Mouse (Mus musculus): ENCODE data around the gene Tmem98. TPM values are rescaled to one million over a fixed set of nuclear protein-coding genes. Genes with fewer than 3 reads are reported as not detected.

The Tmem98 gene
- polyA plus RNA-seq, 1 experiment: 23.0 TPM

DNA sequence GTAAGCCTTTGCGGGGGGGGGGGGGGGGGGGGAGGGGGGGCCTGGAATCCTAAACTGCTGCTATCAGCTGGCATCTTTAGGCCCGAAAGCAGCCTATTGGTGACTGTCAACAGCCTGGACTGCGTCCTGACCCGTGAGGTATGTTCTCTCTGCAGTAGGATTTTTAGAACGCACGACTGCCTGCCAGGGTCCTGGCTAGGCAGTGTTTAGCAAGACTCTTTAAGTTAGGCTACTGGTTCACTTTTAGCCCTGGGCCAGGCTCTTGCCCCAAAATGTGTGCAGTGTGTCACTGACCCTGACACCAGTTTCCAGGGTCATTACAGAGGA lies 346 bp upstream of the Tmem98 start:
- no peak for TF ChIP-seq CTCF (conservative IDR thresholded peaks at IDR 0.05; ENCODE audit: insufficient read depth, insufficient read length, low read depth, low read length)
- no peak for TF ChIP-seq POLR2A (IDR thresholded peaks at IDR 0.05; ENCODE audit: low read depth, low read length)
- Histone ChIP-seq H3K27ac (ENCODE audit: insufficient read depth, low read depth, low read length) (no peak overlapping the region), H3K27me3 (replicated peaks; ENCODE audit: control insufficient read depth, insufficient read depth, low read length) (no peaks in the 10 kb centered on the region), H3K4me3 (ENCODE audit: insufficient read depth, low read depth, low read length) (peak overlapping the region; percentile 65; the same call in 1 of the 2 replicates), H3K4me1 (ENCODE audit: control insufficient read depth, insufficient read depth, low read length) (no peaks in the 10 kb centered on the region), H3K36me3 (ENCODE audit: control insufficient read depth, insufficient read depth, low read length) (no peaks in the 10 kb centered on the region)
- 38% methylated on average over 6 of the region's 6 CpGs for WGBS
- no peak for DNase-seq

DNA sequence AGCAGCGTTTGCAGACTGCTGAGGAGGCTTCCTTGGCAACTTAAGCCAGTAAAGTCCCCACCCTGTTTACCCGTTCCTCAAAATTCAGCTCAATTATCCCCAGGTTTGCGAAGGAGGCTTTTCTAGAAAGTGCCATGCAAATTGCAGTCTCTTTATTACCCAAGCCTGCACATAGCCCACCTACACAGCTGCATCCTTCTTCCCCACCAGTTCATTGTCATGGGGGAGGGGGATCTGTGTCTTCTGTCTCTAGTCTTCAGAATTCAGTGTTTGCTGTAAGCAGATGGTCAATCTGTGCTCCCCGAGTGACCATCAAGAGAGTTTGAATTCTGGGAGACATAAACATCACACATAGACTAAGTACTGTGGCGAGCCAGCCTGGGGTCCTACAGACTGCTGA lies 1.2 kb downstream of the Tmem98 start:
- DNase-seq: no peak
- H3K4me1 ChIP-seq (ENCODE audit: control insufficient read depth, insufficient read depth, low read length): no peaks in the 10 kb centered on the region
- no peak for TF ChIP-seq CTCF (conservative IDR thresholded peaks at IDR 0.05; ENCODE audit: insufficient read depth, insufficient read length, low read depth, low read length)
- no peak for TF ChIP-seq POLR2A (IDR thresholded peaks at IDR 0.05; ENCODE audit: low read depth, low read length)
- no peaks in the 10 kb centered on the region for H3K36me3 ChIP-seq (ENCODE audit: control insufficient read depth, insufficient read depth, low read length)
- H3K27ac ChIP-seq (ENCODE audit: insufficient read depth, low read depth, low read length): no peak overlapping the region
- no peak overlapping the region; the same call in 1 of the 2 replicates for H3K4me3 ChIP-seq (ENCODE audit: insufficient read depth, low read depth, low read length)
- H3K27me3 ChIP-seq (replicated peaks; ENCODE audit: control insufficient read depth, insufficient read depth, low read length): no peaks in the 10 kb centered on the region
- WGBS: 40% methylated on average over 5 of the region's 5 CpGs

DNA sequence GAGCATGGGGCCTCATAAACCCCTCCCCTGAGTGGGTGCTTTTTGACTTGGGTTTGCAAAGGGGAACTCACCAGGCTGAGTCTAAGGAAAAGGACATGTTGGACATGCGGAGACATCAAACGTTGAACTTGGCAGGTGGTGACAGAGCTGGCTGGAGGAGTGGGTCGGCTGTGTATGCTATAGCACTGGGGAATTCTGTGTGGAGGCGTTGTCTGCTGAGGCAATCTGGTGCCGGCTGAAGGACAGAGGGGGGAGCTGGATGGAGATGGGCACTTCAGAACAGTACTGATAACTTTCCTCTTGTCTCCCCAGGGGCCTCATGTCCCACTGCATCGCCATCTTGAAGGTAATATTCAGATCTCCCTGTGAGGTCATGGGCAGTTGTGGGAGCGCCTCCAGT lies 5.4 kb downstream of the Tmem98 start:
- Histone ChIP-seq H3K36me3 (ENCODE audit: control insufficient read depth, insufficient read depth, low read length) (no peaks in the 10 kb centered on the region), H3K27ac (ENCODE audit: insufficient read depth, low read depth, low read length) (no peak overlapping the region), H3K4me3 (ENCODE audit: insufficient read depth, low read depth, low read length) (no peak overlapping the region), H3K27me3 (replicated peaks; ENCODE audit: control insufficient read depth, insufficient read depth, low read length) (no peaks in the 10 kb centered on the region), H3K4me1 (ENCODE audit: control insufficient read depth, insufficient read depth, low read length) (no peaks in the 10 kb centered on the region; the same call in 1 of the 2 replicates)
- no peak for TF ChIP-seq CTCF (conservative IDR thresholded peaks at IDR 0.05; ENCODE audit: insufficient read depth, insufficient read length, low read depth, low read length)
- TF ChIP-seq POLR2A (IDR thresholded peaks at IDR 0.05; ENCODE audit: low read depth, low read length): no peak
- no peak for DNase-seq
- WGBS: 89% methylated on average over 7 of the region's 7 CpGs

DNA sequence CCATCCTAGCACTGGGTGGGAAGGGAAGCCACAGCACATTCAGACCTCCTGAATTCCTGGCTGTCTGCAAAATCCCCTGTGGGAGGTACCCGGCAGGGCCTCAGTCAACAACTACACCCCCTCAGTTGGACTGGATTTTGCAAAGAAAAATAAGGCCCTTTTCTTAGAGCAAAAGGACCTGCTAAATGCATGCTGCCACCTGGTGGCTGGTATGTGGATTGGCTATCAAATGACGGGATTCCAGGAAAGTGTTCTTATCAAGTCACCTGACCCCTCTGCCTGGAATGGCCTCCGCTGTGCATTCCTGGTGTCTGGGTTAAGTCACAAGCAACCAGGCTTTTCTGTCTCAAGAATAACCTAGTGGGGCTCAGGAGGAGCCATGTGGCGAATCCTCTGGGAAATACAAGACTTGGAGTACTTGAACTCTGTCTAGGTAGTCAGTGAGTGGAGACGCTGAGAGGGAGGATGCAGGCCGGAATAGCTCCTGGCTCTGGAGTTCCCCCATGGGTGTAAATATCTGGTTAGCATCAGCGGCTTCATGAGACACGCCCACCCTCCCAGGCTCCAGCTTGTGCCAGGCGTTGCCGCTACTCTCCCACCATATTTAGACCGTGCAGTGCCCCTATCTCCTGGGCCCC lies 8.2 kb downstream of the Tmem98 start:
- H3K27me3 ChIP-seq (replicated peaks; ENCODE audit: control insufficient read depth, insufficient read depth, low read length): no peaks in the 10 kb centered on the region
- WGBS: 40% methylated on average over 11 of the region's 11 CpGs
- TF ChIP-seq CTCF (conservative IDR thresholded peaks at IDR 0.05; ENCODE audit: insufficient read depth, insufficient read length, low read depth, low read length): peak; percentile 70
- TF ChIP-seq POLR2A (IDR thresholded peaks at IDR 0.05; ENCODE audit: low read depth, low read length): no peak
- H3K27ac ChIP-seq (ENCODE audit: insufficient read depth, low read depth, low read length): no peak overlapping the region
- no peaks in the 10 kb centered on the region for H3K36me3 ChIP-seq (ENCODE audit: control insufficient read depth, insufficient read depth, low read length)
- H3K4me3 ChIP-seq (ENCODE audit: insufficient read depth, low read depth, low read length): no peak overlapping the region
- peak; percentile 91 for DNase-seq
- no peaks in the 10 kb centered on the region; the same call in 1 of the 2 replicates for H3K4me1 ChIP-seq (ENCODE audit: control insufficient read depth, insufficient read depth, low read length)

DNA sequence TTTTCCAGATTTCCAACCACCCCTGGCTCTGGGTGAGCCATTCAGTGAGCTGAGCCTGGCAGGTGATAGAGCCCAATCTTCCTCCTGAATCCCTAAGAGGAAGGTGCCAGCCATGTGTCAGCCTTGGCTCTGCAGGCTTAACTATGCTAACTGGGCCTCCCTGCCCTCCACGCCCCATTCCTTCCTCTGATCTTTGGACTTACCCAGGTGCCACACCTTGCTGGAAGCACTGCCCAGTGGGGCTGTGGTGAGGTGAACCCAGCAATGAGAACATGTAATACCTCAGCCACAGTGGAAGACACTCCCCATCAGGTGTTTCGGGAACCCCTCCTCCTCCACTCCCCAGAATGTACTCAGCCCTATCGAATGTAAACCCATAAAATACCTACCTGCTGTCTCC lies 10.1 kb downstream of the Tmem98 start:
- TF ChIP-seq POLR2A (IDR thresholded peaks at IDR 0.05; ENCODE audit: low read depth, low read length): no peak
- TF ChIP-seq CTCF (conservative IDR thresholded peaks at IDR 0.05; ENCODE audit: insufficient read depth, insufficient read length, low read depth, low read length): no peak
- Histone ChIP-seq H3K27me3 (replicated peaks; ENCODE audit: control insufficient read depth, insufficient read depth, low read length) (no peaks in the 10 kb centered on the region), H3K4me1 (ENCODE audit: control insufficient read depth, insufficient read depth, low read length) (no peaks in the 10 kb centered on the region; the same call in 1 of the 2 replicates), H3K36me3 (ENCODE audit: control insufficient read depth, insufficient read depth, low read length) (no peaks in the 10 kb centered on the region), H3K27ac (ENCODE audit: insufficient read depth, low read depth, low read length) (no peak overlapping the region), H3K4me3 (ENCODE audit: insufficient read depth, low read depth, low read length) (no peak overlapping the region)
- 75% methylated on average over 3 of the region's 3 CpGs for whole genome bisulfite sequencing
- no peak for DNase-seq

DNA sequence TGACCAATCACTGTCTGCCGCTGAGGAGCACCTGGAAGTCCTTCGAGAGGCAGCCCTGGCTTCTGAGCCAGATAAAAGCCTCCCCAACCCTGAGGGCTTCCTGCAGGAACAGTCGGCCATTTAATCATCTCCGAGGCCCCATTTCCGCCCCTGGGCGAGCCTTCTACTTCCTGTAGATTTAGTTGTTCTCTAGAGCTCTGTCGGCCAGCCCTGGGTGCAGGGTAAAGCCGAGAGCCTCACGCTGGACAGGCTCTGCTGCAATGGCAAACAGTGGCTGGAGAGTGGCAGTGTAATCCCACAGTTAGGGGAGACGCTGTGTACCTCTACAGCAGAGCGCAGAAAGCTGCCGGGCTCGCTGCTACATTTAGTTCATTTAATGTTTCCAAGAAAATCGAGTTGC lies 11.3 kb downstream of the Tmem98 start:
- Histone ChIP-seq H3K4me1 (ENCODE audit: control insufficient read depth, insufficient read depth, low read length) (no peaks in the 10 kb centered on the region; the same call in 1 of the 2 replicates), H3K36me3 (ENCODE audit: control insufficient read depth, insufficient read depth, low read length) (no peaks in the 10 kb centered on the region), H3K4me3 (ENCODE audit: insufficient read depth, low read depth, low read length) (no peak overlapping the region), H3K27ac (ENCODE audit: insufficient read depth, low read depth, low read length) (no peak overlapping the region), H3K27me3 (replicated peaks; ENCODE audit: control insufficient read depth, insufficient read depth, low read length) (no peaks in the 10 kb centered on the region)
- no peak for TF ChIP-seq POLR2A (IDR thresholded peaks at IDR 0.05; ENCODE audit: low read depth, low read length)
- TF ChIP-seq CTCF (conservative IDR thresholded peaks at IDR 0.05; ENCODE audit: insufficient read depth, insufficient read length, low read depth, low read length): peak; percentile 47
- DNase-seq: peak; percentile 55
- WGBS: 77% methylated on average over 14 of the region's 14 CpGs

DNA sequence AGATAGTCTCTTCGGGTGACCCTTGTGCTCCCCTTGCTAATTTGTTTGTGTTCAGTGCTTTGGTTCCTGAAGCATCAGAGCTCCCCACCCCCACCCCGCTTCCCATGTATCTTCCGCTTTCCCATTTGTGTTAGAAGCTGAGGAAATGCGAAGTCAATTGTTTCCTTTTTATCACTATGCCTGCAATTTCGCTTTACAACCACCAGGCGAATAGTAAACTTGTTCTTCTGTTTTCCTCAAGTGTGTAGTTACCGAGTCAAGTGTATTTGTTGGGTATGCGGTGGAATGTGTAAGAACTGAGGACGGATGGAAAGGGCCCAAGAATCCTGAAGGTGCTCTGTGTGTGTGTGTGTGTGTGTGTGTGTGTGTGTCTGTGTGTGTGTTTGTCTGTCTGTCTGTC lies 11.8 kb downstream of the Tmem98 start:
- Histone ChIP-seq H3K27ac (ENCODE audit: insufficient read depth, low read depth, low read length) (no peak overlapping the region), H3K4me3 (ENCODE audit: insufficient read depth, low read depth, low read length) (no peak overlapping the region), H3K36me3 (ENCODE audit: control insufficient read depth, insufficient read depth, low read length) (no peaks in the 10 kb centered on the region), H3K27me3 (replicated peaks; ENCODE audit: control insufficient read depth, insufficient read depth, low read length) (no peaks in the 10 kb centered on the region), H3K4me1 (ENCODE audit: control insufficient read depth, insufficient read depth, low read length) (no peaks in the 10 kb centered on the region; the same call in 1 of the 2 replicates)
- no peak for TF ChIP-seq CTCF (conservative IDR thresholded peaks at IDR 0.05; ENCODE audit: insufficient read depth, insufficient read length, low read depth, low read length)
- TF ChIP-seq POLR2A (IDR thresholded peaks at IDR 0.05; ENCODE audit: low read depth, low read length): no peak
- 81% methylated on average over 9 of the region's 9 CpGs for WGBS
- no peak for DNase-seq
